Mouse (Mus musculus): ENCODE data around the gene Tubb3. TPM values are rescaled to one million over a fixed set of nuclear protein-coding genes. Genes with fewer than 3 reads are reported as not detected.
A peak's percentile ranks its signal among the peaks of the same experiment; 100 is the strongest.
"Not testable (repeated sequence)": the region's sequence is repeated elsewhere in the genome, so short reads cannot be mapped to it uniquely, and the experiment has no call there.

Gene Tubb3
- polyA plus RNA-seq, 1 experiment from 2014 or later, result 6.9 TPM

- peaks cover 35% of the 10 kb centered on the region for H3K27me3 ChIP-seq (ENCODE audit: control insufficient read depth, insufficient read depth, low read length)
- no peak overlapping the region; the same call in 1 of the 2 replicates for H3K4me2 ChIP-seq (ENCODE audit: low read depth, low read length)
- H3K27ac ChIP-seq (ENCODE audit: low read length), result no peak overlapping the region
- no peak overlapping the region for H3K9ac ChIP-seq (ENCODE audit: low read length)
- 57% methylated on average over 8 of the region's 8 CpGs for WGBS
- no peak; the same call in 1 of the 2 replicates for ATAC-seq (replicated peaks; ENCODE audit: extremely low read depth, insufficient read depth, low FRiP score)
- no peak overlapping the region for H3K4me3 ChIP-seq (ENCODE audit: low read length)
- no peaks in the 10 kb centered on the region for H3K9me3 ChIP-seq (replicated peaks; ENCODE audit: control insufficient read depth, low read length)
- no peaks in the 10 kb centered on the region for H3K36me3 ChIP-seq (ENCODE audit: control insufficient read depth, insufficient read depth)
- peaks cover 22% of the 10 kb centered on the region for H3K4me1 ChIP-seq (ENCODE audit: control insufficient read depth, insufficient read depth, low read length)
Observed at GRCm38 (mm10) chr8:123410049-123410587, 1.1 kb upstream of the Tubb3 start.

- peaks cover 35% of the 10 kb centered on the region for H3K27me3 ChIP-seq (ENCODE audit: control insufficient read depth, insufficient read depth, low read length)
- WGBS, result 14% methylated on average over 11 of the region's 11 CpGs
Observed at GRCm38 (mm10) chr8:123410788-123411187, 436 bp upstream of the Tubb3 start.

GRCm38 (mm10) chr8:123411781-123412327 is 630 bp downstream of the Tubb3 start:
- ATAC-seq (replicated peaks; ENCODE audit: extremely low read depth, insufficient read depth, low FRiP score), result no peak

More at GRCm38 (mm10) chr8:123410788-123411187, 436 bp upstream of the Tubb3 start:
- ATAC-seq (replicated peaks; ENCODE audit: extremely low read depth, insufficient read depth, low FRiP score), result no peak
- Histone ChIP-seq H3K4me3 (ENCODE audit: low read length) (peak overlapping the region; percentile 33), H3K9me3 (replicated peaks; ENCODE audit: control insufficient read depth, low read length) (no peaks in the 10 kb centered on the region), H3K9ac (ENCODE audit: low read length) (no peak overlapping the region), H3K4me1 (ENCODE audit: control insufficient read depth, insufficient read depth, low read length) (peaks cover 22% of the 10 kb centered on the region), H3K36me3 (ENCODE audit: control insufficient read depth, insufficient read depth) (no peaks in the 10 kb centered on the region), H3K27ac (ENCODE audit: low read length) (no peak overlapping the region), H3K4me2 (ENCODE audit: low read depth, low read length) (peak overlapping the region; percentile 52)

GRCm38 (mm10) chr8:123412560-123413170 is 1.4 kb downstream of the Tubb3 start:
- H3K4me1 ChIP-seq (ENCODE audit: control insufficient read depth, insufficient read depth, low read length), result peaks cover 22% of the 10 kb centered on the region
- H3K9me3 ChIP-seq (replicated peaks; ENCODE audit: control insufficient read depth, low read length), result no peaks in the 10 kb centered on the region
- peaks cover 35% of the 10 kb centered on the region for H3K27me3 ChIP-seq (ENCODE audit: control insufficient read depth, insufficient read depth, low read length)
- no peak overlapping the region for H3K9ac ChIP-seq (ENCODE audit: low read length)
- 5% methylated on average over 12 of the region's 12 CpGs for WGBS
- no peaks in the 10 kb centered on the region for H3K36me3 ChIP-seq (ENCODE audit: control insufficient read depth, insufficient read depth)
- H3K27ac ChIP-seq (ENCODE audit: low read length), result no peak overlapping the region
- H3K4me3 ChIP-seq (ENCODE audit: low read length), result no peak overlapping the region
- ATAC-seq (replicated peaks; ENCODE audit: extremely low read depth, insufficient read depth, low FRiP score), result no peak
- H3K4me2 ChIP-seq (ENCODE audit: low read depth, low read length), result no peak overlapping the region

More at GRCm38 (mm10) chr8:123411781-123412327, 630 bp downstream of the Tubb3 start:
- Histone ChIP-seq H3K9me3 (replicated peaks; ENCODE audit: control insufficient read depth, low read length) (no peaks in the 10 kb centered on the region), H3K36me3 (ENCODE audit: control insufficient read depth, insufficient read depth) (no peaks in the 10 kb centered on the region), H3K27ac (ENCODE audit: low read length) (no peak overlapping the region), H3K4me1 (ENCODE audit: control insufficient read depth, insufficient read depth, low read length) (peaks cover 22% of the 10 kb centered on the region), H3K9ac (ENCODE audit: low read length) (no peak overlapping the region), H3K4me2 (ENCODE audit: low read depth, low read length) (peak overlapping the region; percentile 52), H3K4me3 (ENCODE audit: low read length) (peak overlapping the region; percentile 33), H3K27me3 (ENCODE audit: control insufficient read depth, insufficient read depth, low read length) (peaks cover 35% of the 10 kb centered on the region)
- 11% methylated on average over 16 of the region's 16 CpGs for WGBS

GRCm38 (mm10) chr8:123414255-123414654 is 3.0 kb downstream of the Tubb3 start:
- Histone ChIP-seq H3K9me3 (replicated peaks; ENCODE audit: control insufficient read depth, low read length) (no peaks in the 10 kb centered on the region), H3K27me3 (ENCODE audit: control insufficient read depth, insufficient read depth, low read length) (peaks cover 35% of the 10 kb centered on the region)
- WGBS, result 8% methylated on average over 9 of the region's 9 CpGs

GRCm38 (mm10) chr8:123414997-123415696 is 3.9 kb downstream of the Tubb3 start:
- not testable (repeated sequence) for H3K27ac ChIP-seq (ENCODE audit: low read length); H3K4me2 ChIP-seq (ENCODE audit: low read depth, low read length); H3K9ac ChIP-seq (ENCODE audit: low read length); H3K9me3 ChIP-seq (replicated peaks; ENCODE audit: control insufficient read depth, low read length); H3K4me3 ChIP-seq (ENCODE audit: low read length); ATAC-seq (replicated peaks; ENCODE audit: extremely low read depth, insufficient read depth, low FRiP score); H3K36me3 ChIP-seq (ENCODE audit: control insufficient read depth, insufficient read depth); H3K4me1 ChIP-seq (ENCODE audit: control insufficient read depth, insufficient read depth, low read length)
- 76% methylated on average over 5 of the region's 5 CpGs for WGBS
- H3K27me3 ChIP-seq (ENCODE audit: control insufficient read depth, insufficient read depth, low read length), result peaks cover 32% of the 10 kb centered on the region

More at GRCm38 (mm10) chr8:123414255-123414654, 3.0 kb downstream of the Tubb3 start:
- Histone ChIP-seq H3K36me3 (ENCODE audit: control insufficient read depth, insufficient read depth) (no peaks in the 10 kb centered on the region), H3K4me3 (ENCODE audit: low read length) (no peak overlapping the region), H3K4me1 (ENCODE audit: control insufficient read depth, insufficient read depth, low read length) (peaks cover 17% of the 10 kb centered on the region), H3K27ac (ENCODE audit: low read length) (no peak overlapping the region), H3K4me2 (ENCODE audit: low read depth, low read length) (no peak overlapping the region), H3K9ac (ENCODE audit: low read length) (no peak overlapping the region)
- ATAC-seq (replicated peaks; ENCODE audit: extremely low read depth, insufficient read depth, low FRiP score), result no peak

GRCm38 (mm10) chr8:123415967-123416943 is 5.0 kb downstream of the Tubb3 start:
- Histone ChIP-seq H3K4me2 (ENCODE audit: low read depth, low read length) (no peak overlapping the region), H3K9me3 (replicated peaks; ENCODE audit: control insufficient read depth, low read length) (no peaks in the 10 kb centered on the region), H3K4me1 (ENCODE audit: control insufficient read depth, insufficient read depth, low read length) (peaks cover under 1% of the 10 kb centered on the region), H3K27me3 (ENCODE audit: control insufficient read depth, insufficient read depth, low read length) (peaks cover 25% of the 10 kb centered on the region), H3K27ac (ENCODE audit: low read length) (no peak overlapping the region), H3K4me3 (ENCODE audit: low read length) (no peak overlapping the region), H3K9ac (ENCODE audit: low read length) (no peak overlapping the region), H3K36me3 (ENCODE audit: control insufficient read depth, insufficient read depth) (no peaks in the 10 kb centered on the region)
- WGBS, result 50% methylated on average over 8 of the region's 8 CpGs
- ATAC-seq (replicated peaks; ENCODE audit: extremely low read depth, insufficient read depth, low FRiP score), result no peak

- Histone ChIP-seq H3K4me2 (ENCODE audit: low read depth, low read length) (no peak overlapping the region), H3K27ac (ENCODE audit: low read length) (no peak overlapping the region), H3K4me1 (ENCODE audit: control insufficient read depth, insufficient read depth, low read length) (peaks cover 1% of the 10 kb centered on the region; the same call in 1 of the 2 replicates), H3K36me3 (ENCODE audit: control insufficient read depth, insufficient read depth) (no peaks in the 10 kb centered on the region), H3K4me3 (ENCODE audit: low read length) (no peak overlapping the region), H3K9me3 (replicated peaks; ENCODE audit: control insufficient read depth, low read length) (no peaks in the 10 kb centered on the region), H3K9ac (ENCODE audit: low read length) (no peak overlapping the region), H3K27me3 (ENCODE audit: control insufficient read depth, insufficient read depth, low read length) (peaks cover 17% of the 10 kb centered on the region)
- WGBS, result 71% methylated on average over 8 of the region's 8 CpGs
- no peak for ATAC-seq (replicated peaks; ENCODE audit: extremely low read depth, insufficient read depth, low FRiP score)
Observed at GRCm38 (mm10) chr8:123416944-123417555, 5.8 kb downstream of the Tubb3 start.
